Mouse (Mus musculus) liver, embryonic 15.5 days (tissue): ENCODE measurements around the gene H1f0. TPM values are rescaled to one million over a fixed set of nuclear protein-coding genes. Genes with fewer than 3 reads are reported as not detected.
A peak's percentile ranks its signal among the peaks of the same experiment; 100 is the strongest.
"Not testable (repeated sequence)": the region's sequence is repeated elsewhere in the genome, so short reads cannot be mapped to it uniquely, and the experiment has no call there.

Experiments used
- ATAC-seq: fragments of 200-750 bp; cut with Nextera tagmentation; 2 replicates; pipeline ENCODE4 v1.8.0; 2017; ENCODE audit warnings: moderate number of reproducible peaks, mild to moderate bottlenecking, moderate library complexity; ENCODE audit not compliant: insufficient read depth
- H3K27ac ChIP-seq: fragments of 300-500 bp; sonication (generic); replicated peaks from 2 replicates; pipeline ENCODE4 v1.5.1; 2015; ENCODE audit warnings: mild to moderate bottlenecking, inconsistent platforms
- H3K27me3 ChIP-seq: fragments of 300-500 bp; sonication (generic); 2 replicates; pipeline ENCODE4 v1.6.1; 2015; ENCODE audit warnings: mild to moderate bottlenecking, inconsistent platforms
- H3K36me3 ChIP-seq: fragments of 300-500 bp; sonication (generic); replicated peaks from 2 replicates; pipeline ENCODE4 v1.6.1; 2015; ENCODE audit warnings: moderate library complexity, mild to moderate bottlenecking, inconsistent platforms
- H3K4me1 ChIP-seq: fragments of 300-500 bp; sonication (generic); replicated peaks from 2 replicates; pipeline ENCODE4 v1.6.1; 2015; ENCODE audit warnings: inconsistent platforms
- H3K4me2 ChIP-seq: fragments of 300-500 bp; sonication (generic); 2 replicates; pipeline ENCODE4 v1.6.1; 2015; ENCODE audit warnings: moderate library complexity, mild to moderate bottlenecking, inconsistent platforms
- H3K4me3 ChIP-seq: fragments of 300-500 bp; sonication (generic); replicated peaks from 2 replicates; pipeline ENCODE4 v1.5.1; 2015; ENCODE audit warnings: mild to moderate bottlenecking, inconsistent platforms
- H3K9ac ChIP-seq: fragments of 300-500 bp; sonication (generic); 2 replicates; pipeline ENCODE4 v1.6.1; 2015; ENCODE audit warnings: moderate library complexity, mild to moderate bottlenecking, inconsistent platforms
- H3K9me3 ChIP-seq: fragments of 300-500 bp; sonication (generic); replicated peaks from 2 replicates; pipeline ENCODE4 v1.6.1; 2016; ENCODE audit warnings: inconsistent platforms
- WGBS: fragments of 180-500 bp; shearing (Covaris S2); methylation state at CpG from one replicate; pipeline ENCODE4 v1.1.7; 2015; ENCODE audit warnings: mixed read lengths; ENCODE audit not compliant: insufficient replicate concordance; 5-methylcytosine and 5-hydroxymethylcytosine counted together
- polyA plus RNA-seq: library from polyadenylated mRNA; unstranded; fragments of >200 nt; fragmentation: Nextera tagmentation; extraction: Ambion mirVana; gene quantifications from 2 replicates; pipeline ENCODE4 v1.2.1, GENCODE M21; 2015

The H1f0 gene
- polyA plus RNA-seq, 1 experiment from 2014 or later = 121 TPM

DNA sequence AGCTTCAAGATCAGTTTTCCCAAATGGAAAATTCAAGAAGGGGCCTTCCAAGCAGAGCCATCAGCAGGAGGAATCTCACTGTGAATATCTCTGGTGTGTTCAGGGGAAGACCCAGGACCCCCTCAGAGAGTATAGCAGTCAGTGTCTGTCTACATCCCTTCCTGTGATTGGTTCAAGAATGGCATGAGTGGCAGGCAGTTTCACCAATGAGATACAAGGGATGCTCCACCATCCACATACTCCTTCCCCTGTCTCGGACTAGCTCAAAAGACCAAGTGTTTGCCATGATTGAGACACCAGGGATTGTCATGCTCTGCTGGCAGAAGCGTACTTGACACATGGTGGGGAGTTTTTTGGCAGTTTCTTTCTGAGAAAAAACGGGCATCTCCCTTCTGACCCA lies 21.6 kb upstream of the H1f0 start:
- Histone ChIP-seq H3K36me3 (peaks cover 49% of the 10 kb centered on the region), H3K9me3 (no peaks in the 10 kb centered on the region), H3K4me1 (no peaks in the 10 kb centered on the region), H3K27ac (no peak overlapping the region), H3K4me2 (no peak overlapping the region), H3K4me3 (no peak overlapping the region), H3K27me3 (no peaks in the 10 kb centered on the region), H3K9ac (no peak overlapping the region)
- ATAC-seq = no peak
- WGBS = 56% methylated on average over 3 of the region's 3 CpGs

- Histone ChIP-seq H3K4me2 (no peak overlapping the region), H3K4me1 (no peaks in the 10 kb centered on the region), H3K27ac (no peak overlapping the region), H3K27me3 (no peaks in the 10 kb centered on the region; the same call in 1 of the 2 replicates), H3K9me3 (no peaks in the 10 kb centered on the region), H3K36me3 (peaks cover 44% of the 10 kb centered on the region), H3K9ac (no peak overlapping the region), H3K4me3 (no peak overlapping the region)
- 74% methylated on average over 5 of the region's 5 CpGs for WGBS
- ATAC-seq = no peak
These were observed 21.2 kb upstream of the H1f0 start for GRCm38 (mm10) chr15:79007059-79007458.

DNA sequence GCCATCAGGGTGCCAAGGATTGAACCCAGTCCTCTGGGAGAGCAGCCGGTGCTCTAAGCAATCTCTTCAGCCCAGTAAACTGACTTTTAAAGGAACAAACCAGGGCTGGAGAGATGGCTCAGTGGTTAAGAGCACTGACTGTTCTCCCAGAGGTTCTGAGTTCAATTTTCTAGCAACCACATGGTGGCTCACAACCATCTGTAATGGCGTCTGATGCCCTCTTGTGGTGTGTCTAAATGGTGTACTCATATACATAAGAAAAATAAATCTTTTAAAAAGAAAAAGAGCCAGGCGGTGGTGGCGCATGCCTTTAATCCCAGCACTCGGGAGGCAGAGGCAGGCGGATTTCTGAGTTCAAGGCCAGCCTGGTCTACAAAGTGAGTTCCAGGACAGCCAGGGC lies 20.4 kb upstream of the H1f0 start:
- H3K4me2 ChIP-seq, H3K4me3 ChIP-seq, H3K9me3 ChIP-seq, H3K27ac ChIP-seq, ATAC-seq, H3K4me1 ChIP-seq, H3K9ac ChIP-seq, H3K27me3 ChIP-seq: not testable (repeated sequence)
- peaks cover 37% of the 10 kb centered on the region for H3K36me3 ChIP-seq
- WGBS = 71% methylated on average over 6 of the region's 6 CpGs

- WGBS = 65% methylated on average over 5 of the region's 5 CpGs
These were observed 18.5 kb upstream of the H1f0 start for GRCm38 (mm10) chr15:79009734-79010133.

DNA sequence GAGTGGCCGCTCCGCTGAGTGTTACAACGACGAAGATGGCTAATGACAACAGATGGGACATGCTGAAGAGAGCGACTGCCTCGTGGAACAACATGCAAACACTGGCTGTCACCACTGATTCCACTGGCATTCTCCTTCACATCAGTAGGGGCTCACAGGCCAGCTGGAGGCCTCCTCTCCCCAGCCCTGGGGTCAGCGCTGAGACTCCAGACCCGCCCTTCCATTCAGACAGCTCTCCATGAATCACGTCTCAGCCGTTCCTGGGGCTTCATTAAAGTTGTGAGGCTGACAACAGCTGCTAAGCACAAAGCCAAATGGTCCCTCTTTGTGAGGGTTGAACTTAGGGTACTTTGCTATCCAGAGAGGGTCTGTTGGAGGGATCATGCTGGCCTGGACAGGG lies 16.7 kb upstream of the H1f0 start:
- Histone ChIP-seq H3K27me3 (no peaks in the 10 kb centered on the region; the same call in 1 of the 2 replicates), H3K27ac (no peak overlapping the region), H3K4me1 (peaks cover 11% of the 10 kb centered on the region; the same call in 1 of the 2 replicates), H3K4me2 (no peak overlapping the region), H3K9me3 (no peaks in the 10 kb centered on the region), H3K4me3 (no peak overlapping the region), H3K9ac (no peak overlapping the region), H3K36me3 (peaks cover 2% of the 10 kb centered on the region; the same call in 1 of the 2 replicates)
- 58% methylated on average over 10 of the region's 10 CpGs for WGBS
- ATAC-seq = no peak

More at GRCm38 (mm10) chr15:79009734-79010133, 18.5 kb upstream of the H1f0 start:
- H3K4me1 ChIP-seq = peaks cover 11% of the 10 kb centered on the region; the same call in 1 of the 2 replicates
- no peak overlapping the region for H3K27ac ChIP-seq
- H3K4me2 ChIP-seq = no peak overlapping the region
- no peak overlapping the region for H3K9ac ChIP-seq
- no peak for ATAC-seq
- H3K36me3 ChIP-seq = peaks cover 19% of the 10 kb centered on the region
- no peaks in the 10 kb centered on the region; the same call in 1 of the 2 replicates for H3K27me3 ChIP-seq
- H3K9me3 ChIP-seq = no peaks in the 10 kb centered on the region
- H3K4me3 ChIP-seq = no peak overlapping the region

GRCm38 (mm10) chr15:79013382-79013781 lies 14.9 kb upstream of the H1f0 start:
- no peak overlapping the region for H3K4me2 ChIP-seq
- H3K9me3 ChIP-seq = no peaks in the 10 kb centered on the region
- H3K36me3 ChIP-seq = no peaks in the 10 kb centered on the region
- peaks cover 11% of the 10 kb centered on the region; the same call in 1 of the 2 replicates for H3K4me1 ChIP-seq
- WGBS = 58% methylated on average over 7 of the region's 7 CpGs
- no peak overlapping the region for H3K27ac ChIP-seq
- no peaks in the 10 kb centered on the region; the same call in 1 of the 2 replicates for H3K27me3 ChIP-seq
- ATAC-seq = no peak
- H3K9ac ChIP-seq = no peak overlapping the region
- no peak overlapping the region for H3K4me3 ChIP-seq

DNA sequence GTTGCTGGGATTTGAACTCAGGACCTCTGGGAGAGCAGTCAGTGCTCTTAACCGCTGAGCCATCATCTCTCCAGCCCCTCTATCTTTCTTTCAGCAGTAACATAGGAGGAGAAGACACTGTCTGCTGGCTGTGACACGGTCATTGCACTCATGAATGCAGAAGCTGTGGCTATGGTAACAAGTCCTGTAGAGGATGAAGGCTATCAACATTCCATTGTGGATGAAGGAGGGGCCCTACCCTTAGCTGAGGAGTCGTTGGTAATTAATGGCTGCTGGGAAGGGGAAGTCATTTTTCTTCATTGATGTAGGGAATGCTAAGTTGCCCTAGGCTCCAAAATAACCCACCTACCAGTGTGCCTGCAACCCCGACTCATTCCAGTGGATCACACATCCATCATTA lies 10.1 kb upstream of the H1f0 start:
- no peak overlapping the region for H3K9ac ChIP-seq
- H3K4me3 ChIP-seq = no peak overlapping the region
- WGBS = 38% methylated on average over 4 of the region's 4 CpGs
- no peaks in the 10 kb centered on the region for H3K36me3 ChIP-seq
- H3K4me1 ChIP-seq = peaks cover 15% of the 10 kb centered on the region; the same call in 1 of the 2 replicates
- no peaks in the 10 kb centered on the region for H3K27me3 ChIP-seq
- no peaks in the 10 kb centered on the region for H3K9me3 ChIP-seq
- ATAC-seq = no peak
- H3K27ac ChIP-seq = no peak overlapping the region
- no peak overlapping the region for H3K4me2 ChIP-seq

DNA sequence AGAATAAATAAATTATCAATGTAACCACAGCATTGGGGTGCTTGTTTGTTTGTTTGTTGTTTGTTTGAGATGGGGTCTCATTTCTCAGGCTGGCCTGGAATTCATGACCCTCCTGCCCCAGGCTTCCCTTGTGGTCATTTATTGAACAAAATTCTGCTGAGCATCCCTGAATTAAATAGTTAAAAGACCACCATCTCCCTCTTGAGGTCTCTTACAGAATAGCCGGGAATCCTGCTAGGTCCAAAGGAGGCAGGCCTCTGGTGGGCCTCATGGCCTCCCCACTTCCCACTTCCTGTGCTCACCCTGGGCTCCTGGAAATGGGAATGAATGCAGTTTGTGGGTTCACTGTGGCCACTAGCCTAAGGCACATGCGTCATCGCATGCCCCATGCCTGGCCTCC lies 9.4 kb upstream of the H1f0 start:
- Histone ChIP-seq H3K36me3 (no peaks in the 10 kb centered on the region), H3K27me3 (peaks cover 4% of the 10 kb centered on the region; the same call in 1 of the 2 replicates), H3K4me3 (no peak overlapping the region), H3K9me3 (no peaks in the 10 kb centered on the region), H3K4me1 (peaks cover 8% of the 10 kb centered on the region; the same call in 1 of the 2 replicates), H3K9ac (no peak overlapping the region), H3K4me2 (no peak overlapping the region), H3K27ac (no peak overlapping the region)
- ATAC-seq = no peak
- WGBS = 64% methylated on average over 3 of the region's 3 CpGs

GRCm38 (mm10) chr15:79022671-79023230 lies 5.5 kb upstream of the H1f0 start:
- Histone ChIP-seq H3K4me2 (no peak overlapping the region), H3K27ac (no peak overlapping the region), H3K9me3 (no peaks in the 10 kb centered on the region), H3K36me3 (no peaks in the 10 kb centered on the region), H3K27me3 (peaks cover 40% of the 10 kb centered on the region), H3K4me1 (peaks cover 25% of the 10 kb centered on the region), H3K4me3 (no peak overlapping the region), H3K9ac (no peak overlapping the region)
- WGBS = 56% methylated on average over 10 of the region's 10 CpGs
- ATAC-seq = peak; percentile 38; the same call in 1 of the 2 replicates

- H3K4me3 ChIP-seq = no peak overlapping the region
- WGBS = 6% methylated on average over 1 of the region's 1 CpGs
These were observed 4.9 kb upstream of the H1f0 start for GRCm38 (mm10) chr15:79023366-79023765.

GRCm38 (mm10) chr15:79025687-79026308 lies 2.5 kb upstream of the H1f0 start:
- Histone ChIP-seq H3K4me3 (no peak overlapping the region), H3K4me1 (peaks cover 51% of the 10 kb centered on the region), H3K27me3 (peaks cover 71% of the 10 kb centered on the region), H3K27ac (peak overlapping the region; percentile 72), H3K9me3 (no peaks in the 10 kb centered on the region), H3K9ac (no peak overlapping the region), H3K36me3 (no peaks in the 10 kb centered on the region), H3K4me2 (peak overlapping the region; percentile 20)
- 25% methylated on average over 18 of the region's 18 CpGs for WGBS
- ATAC-seq = no peak

More at GRCm38 (mm10) chr15:79023366-79023765, 4.9 kb upstream of the H1f0 start:
- H3K27ac ChIP-seq = no peak overlapping the region
- peaks cover 47% of the 10 kb centered on the region for H3K27me3 ChIP-seq
- no peaks in the 10 kb centered on the region for H3K36me3 ChIP-seq
- peaks cover 30% of the 10 kb centered on the region for H3K4me1 ChIP-seq
- ATAC-seq = no peak
- no peak overlapping the region for H3K4me2 ChIP-seq
- no peaks in the 10 kb centered on the region for H3K9me3 ChIP-seq
- H3K9ac ChIP-seq = no peak overlapping the region
